8 mouse cellular contexts compared by ENCODE assay signal in the genomic region with DNA sequence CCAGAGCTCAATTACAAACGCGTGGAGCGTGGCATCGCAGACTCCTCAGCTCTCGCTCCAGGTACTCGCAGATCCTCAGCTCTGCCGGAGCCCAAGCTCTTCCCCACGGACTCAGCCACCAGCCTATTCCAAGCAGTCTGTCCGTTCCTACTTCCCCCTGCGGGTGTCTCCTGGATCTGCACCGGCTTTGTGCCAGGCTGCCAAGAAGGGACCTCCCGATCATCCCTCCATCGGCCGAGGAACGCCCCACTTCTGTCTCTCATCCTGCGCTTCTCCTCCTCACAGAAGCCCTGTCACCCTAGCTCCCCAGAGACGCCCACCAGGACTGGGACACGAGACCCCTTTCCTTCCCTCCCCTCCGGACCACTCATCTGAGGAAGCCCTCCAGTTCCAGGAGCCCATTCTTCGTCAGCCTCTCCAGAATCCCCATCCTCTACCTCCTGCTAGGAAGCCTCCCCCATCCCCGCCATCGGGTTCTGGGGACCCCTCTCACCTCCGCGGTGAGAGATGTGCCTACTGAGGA. TPM values are rescaled to one million over a fixed set of nuclear protein-coding genes. Genes with fewer than 3 reads are reported as not detected.
A peak's percentile ranks its signal among the peaks of the same experiment; 100 is the strongest.
DNase-seq lines count a peak whose midpoint lies in the region; ATAC-seq lines count a peak whose summit lies in the region.

No protein-coding gene starts in this region.

- intact Hi-C loops in left cerebral cortex, postnatal 14 days (cut with DNase I): no loop called here

- H3K36me3 ChIP-seq in intestine, embryonic 15.5 days: peaks cover 7% of the 10 kb centered on the region; the same call in 1 of the 2 replicates

- H3K4me3 ChIP-seq in intestine, embryonic 15.5 days (replicated peaks): peak overlapping the region; percentile 58

- no peaks in the 10 kb centered on the region for H3K27me3 ChIP-seq in intestine, embryonic 15.5 days (replicated peaks)

- H3K9me3 ChIP-seq in intestine, embryonic 15.5 days: no peaks in the 10 kb centered on the region

- peak; percentile 84 for ATAC-seq in intestine, embryonic 15.5 days
- peak; percentile 91 for ATAC-seq in megakaryocyte-erythroid progenitor cell, adult 5-6 weeks (replicated peaks; ENCODE audit: low FRiP score, low TSS enrichment, poor library complexity, severe bottlenecking)
- ATAC-seq in inflammation-experienced regulatory T-cells, adult 6 months: no peak

- H3K27ac ChIP-seq in intestine, embryonic 15.5 days: peak overlapping the region; percentile 72

- peak; percentile 36 for DNase-seq in adrenal gland, adult 8-10 months
- peak; percentile 78 for DNase-seq in embryo, embryonic 11 days
- DNase-seq in gastrocnemius, postnatal 25 days: peak; percentile 59
- peak; percentile 75 to 86 for DNase-seq in left cerebral cortex, postnatal 14 days (ENCODE audit: low spot score in 2 of 2)
- peak; percentile 74 for DNase-seq in right cerebral cortex, postnatal 14 days

- peak overlapping the region; percentile 96 for H3K4me2 ChIP-seq in intestine, embryonic 15.5 days (replicated peaks)

- peak overlapping the region; percentile 63 for H3K9ac ChIP-seq in intestine, embryonic 15.5 days

- WGBS in intestine, embryonic 15.5 days: under 1% methylated on average over 24 of the region's 24 CpGs

- H3K4me1 ChIP-seq in intestine, embryonic 15.5 days (replicated peaks): peaks cover 8% of the 10 kb centered on the region; the same call in 1 of the 2 replicates

RNA-seq across cellular contexts. Expression of a gene that starts 0.5 kb away (rescaled TPM):
- total RNA-seq in adrenal gland, adult 8-10 months (2022): 10 to 100 TPM in 2 of 4 experiments, 1 to 10 TPM in 2; 5.6 to 10.1 (median 7.8) TPM
- total RNA-seq in gastrocnemius, postnatal 25 days (2021): 1 to 10 TPM; 3.5 to 4.2 TPM
- polyA plus RNA-seq in intestine, embryonic 15.5 days (2015; fragmentation: Nextera tagmentation; extraction: Ambion mirVana): 23.7 and 23.9 TPM in 2 replicates
- 10 to 100 TPM; 49.0 to 49.9 TPM for total RNA-seq in left cerebral cortex, postnatal 14 days (2021)
- total RNA-seq in megakaryocyte-erythroid progenitor cell, adult 5-6 weeks (2014; fragmentation: Nextera tagmentation): 4.6 and 4.9 TPM in 2 replicates
- total RNA-seq in megakaryocyte-erythroid progenitor cell, adult 5-6 weeks (2017): 6.4 and 7.4 TPM in 2 replicates
- polyA plus RNA-seq in inflammation-experienced regulatory T-cells, adult 6 months (2017; shearing (Covaris generic)): under 1 TPM in 1 of 3 experiments, not detected in 2; 0.71 TPM

RNA-seq across cellular contexts. Expression of a gene that starts 13.2 kb away (rescaled TPM):
- 10 to 100 TPM; 16.1 to 21.1 (median 19.1) TPM for total RNA-seq in adrenal gland, adult 8-10 months (2022)
- total RNA-seq in gastrocnemius, postnatal 25 days (2021): 1 to 10 TPM; 6.7 to 7.2 TPM
- 16.4 and 18.2 TPM in 2 replicates for polyA plus RNA-seq in intestine, embryonic 15.5 days (2015; fragmentation: Nextera tagmentation; extraction: Ambion mirVana)
- 10 to 100 TPM; 14.6 to 15.0 TPM for total RNA-seq in left cerebral cortex, postnatal 14 days (2021)
- total RNA-seq in megakaryocyte-erythroid progenitor cell, adult 5-6 weeks (2014; fragmentation: Nextera tagmentation): 14.3 and 14.6 TPM in 2 replicates
- total RNA-seq in megakaryocyte-erythroid progenitor cell, adult 5-6 weeks (2017): 22.8 and 32.5 TPM in 2 replicates
- 1 to 10 TPM; 5.2 to 6.9 (median 6.0) TPM for polyA plus RNA-seq in inflammation-experienced regulatory T-cells, adult 6 months (2017; shearing (Covaris generic))

RNA-seq across cellular contexts. Expression of a gene that starts 35.1 kb away (rescaled TPM):
- 1 to 10 TPM in 3 of 4 experiments, under 1 TPM in 1; 0.75 to 1.3 (median 1.2) TPM for total RNA-seq in adrenal gland, adult 8-10 months (2022)
- under 1 TPM; 0.36 to 0.51 TPM for total RNA-seq in gastrocnemius, postnatal 25 days (2021)
- 6.6 and 6.8 TPM in 2 replicates for polyA plus RNA-seq in intestine, embryonic 15.5 days (2015; fragmentation: Nextera tagmentation; extraction: Ambion mirVana)
- under 1 TPM; 0.53 to 0.75 TPM for total RNA-seq in left cerebral cortex, postnatal 14 days (2021)
- 16.6 and 16.8 TPM in 2 replicates for total RNA-seq in megakaryocyte-erythroid progenitor cell, adult 5-6 weeks (2014; fragmentation: Nextera tagmentation)
- 8.1 and 11.4 TPM in 2 replicates for total RNA-seq in megakaryocyte-erythroid progenitor cell, adult 5-6 weeks (2017)
- 10 to 100 TPM in 1 of 3 experiments, 1 to 10 TPM in 1, under 1 TPM in 1; 0.86 to 14.3 (median 2.0) TPM for polyA plus RNA-seq in inflammation-experienced regulatory T-cells, adult 6 months (2017; shearing (Covaris generic))

RNA-seq across cellular contexts. Expression of a gene that starts 35.6 kb away (rescaled TPM):
- 1 to 10 TPM; 5.0 to 9.3 (median 7.2) TPM for total RNA-seq in adrenal gland, adult 8-10 months (2022)
- 1 to 10 TPM; 3.7 to 3.9 TPM for total RNA-seq in gastrocnemius, postnatal 25 days (2021)
- 41.2 and 46.6 TPM in 2 replicates for polyA plus RNA-seq in intestine, embryonic 15.5 days (2015; fragmentation: Nextera tagmentation; extraction: Ambion mirVana)
- total RNA-seq in left cerebral cortex, postnatal 14 days (2021): 10 to 100 TPM; 12.0 to 14.2 TPM
- total RNA-seq in megakaryocyte-erythroid progenitor cell, adult 5-6 weeks (2014; fragmentation: Nextera tagmentation): 29.4 and 31.8 TPM in 2 replicates
- total RNA-seq in megakaryocyte-erythroid progenitor cell, adult 5-6 weeks (2017): 16.7 and 31.6 TPM in 2 replicates
- polyA plus RNA-seq in inflammation-experienced regulatory T-cells, adult 6 months (2017; shearing (Covaris generic)): 10 to 100 TPM; 11.2 to 33.8 (median 18.3) TPM

RNA-seq across cellular contexts. Expression of a gene that starts 53.5 kb away (rescaled TPM):
- 10 to 100 TPM; 14.0 to 23.2 (median 15.7) TPM for total RNA-seq in adrenal gland, adult 8-10 months (2022)
- 1 to 10 TPM; 2.7 to 3.6 TPM for total RNA-seq in gastrocnemius, postnatal 25 days (2021)
- polyA plus RNA-seq in intestine, embryonic 15.5 days (2015; fragmentation: Nextera tagmentation; extraction: Ambion mirVana): 24.5 and 26.4 TPM in 2 replicates
- total RNA-seq in left cerebral cortex, postnatal 14 days (2021): 100 to 1,000 TPM; 198 to 209 TPM
- total RNA-seq in megakaryocyte-erythroid progenitor cell, adult 5-6 weeks (2014; fragmentation: Nextera tagmentation): 42.7 and 48.9 TPM in 2 replicates
- total RNA-seq in megakaryocyte-erythroid progenitor cell, adult 5-6 weeks (2017): 76.3 and 80.2 TPM in 2 replicates
- 1 to 10 TPM; 5.0 to 9.7 (median 7.6) TPM for polyA plus RNA-seq in inflammation-experienced regulatory T-cells, adult 6 months (2017; shearing (Covaris generic))

Comparison
In these comparisons a context has a peak if more than half of its experiments do, and no peak if none do; other contexts are left out.
1. RNA of a gene that starts 0.5 kb away (total RNA-seq): 49.0 to 49.9 TPM in left cerebral cortex, postnatal 14 days; 5.6 to 10.1 TPM in adrenal gland, adult 8-10 months, 4.6 to 7.4 TPM in megakaryocyte-erythroid progenitor cell, adult 5-6 weeks and 3.5 to 4.2 TPM in gastrocnemius, postnatal 25 days; every median in the first group is over 4 times any median in the second.
2. Peak in every context shown above with its lines, with median percentiles within 50 percentile points of each other: DNase-seq.